Mouse (Mus musculus): ENCODE data around the gene Creb5. TPM values are rescaled to one million over a fixed set of nuclear protein-coding genes. Genes with fewer than 3 reads are reported as not detected.

Creb5 gene
- polyA plus RNA-seq, 1 experiment from 2014 or later, result 38.9 TPM

- H3K4me1 ChIP-seq, result no peaks in the 10 kb centered on the region
- whole genome bisulfite sequencing, result 92% methylated on average over 3 of the region's 3 CpGs
- no peak for ATAC-seq (ENCODE audit: low FRiP score)
- H3K4me2 ChIP-seq, result no peak overlapping the region
- no peaks in the 10 kb centered on the region for H3K36me3 ChIP-seq (replicated peaks)
- H3K9ac ChIP-seq, result no peak overlapping the region
- H3K27ac ChIP-seq, result no peak overlapping the region
- 0 out of 2 replicates have a peak, but pooled peaks cover 2% of the 10 kb centered on the region for H3K27me3 ChIP-seq
- H3K4me3 ChIP-seq (replicated peaks), result no peak overlapping the region
- H3K9me3 ChIP-seq, result no peaks in the 10 kb centered on the region
Observed at GRCm38 (mm10) chr6:53741222-53741621, 454.2 kb downstream of the Creb5 start.

Other genes starting within 250 kb of the Creb5 start
- 10.0 and 10.2 TPM in 2 replicates for gene Jazf1, start 218.6 kb upstream of the Creb5 start, polyA plus RNA-seq (2016; fragmentation: Nextera tagmentation; extraction: Ambion mirVana)

All from forebrain, embryonic 12.5 days (tissue).